ENCODE assay signal across 27 mouse cellular contexts in genomic region chr19:41677575-41677974, GRCm38 (mm10).
DNase-seq lines count a peak whose midpoint lies in the region; ATAC-seq and TF ChIP-seq lines count a peak whose summit lies in the region.
"Had no signal": no experiment of that assay in that cellular context is flagged by ENCODE, and none has a peak within 500 bp of the region (broad histone marks: within the 10 kb centered on the region; RNA-seq: fewer than 3 reads in every experiment).

No protein-coding gene starts in this region.

- H3K4me1 ChIP-seq in heart, embryonic 11.5 days (ENCODE audit: control insufficient read depth, insufficient read depth, low read length), result peaks cover 14% of the 10 kb centered on the region
- no peaks in the 10 kb centered on the region for H3K4me1 ChIP-seq in lung, embryonic 14.5 days (ENCODE audit: insufficient read depth)
- H3K4me1 ChIP-seq in liver, embryonic 12.5 days, result 0 out of 2 replicates have a peak, but pooled peaks cover 6% of the 10 kb centered on the region
- no peaks in the 10 kb centered on the region for H3K4me1 ChIP-seq in liver, postnatal 0 days (ENCODE audit: insufficient read depth)

- no peak overlapping the region for H3K9ac ChIP-seq in heart, embryonic 11.5 days (ENCODE audit: low read depth, low read length)
- no peak overlapping the region for H3K9ac ChIP-seq in lung, embryonic 14.5 days
- no peak overlapping the region for H3K9ac ChIP-seq in liver, embryonic 12.5 days
- H3K9ac ChIP-seq in liver, postnatal 0 days (replicated peaks), result no peak overlapping the region
- H3K9ac ChIP-seq: embryonic facial prominence, embryonic 12.5 days; hindbrain, embryonic 14.5 days; limb, embryonic 15.5 days; neural tube, embryonic 13.5 days had no signal

- no peak for TF ChIP-seq EP300 in liver, postnatal 0 days (IDR thresholded peaks at IDR 0.05; ENCODE audit: low read depth)

- H3K4me3 ChIP-seq in heart, embryonic 11.5 days (ENCODE audit: low read depth, low read length), result no peak overlapping the region
- no peak overlapping the region for H3K4me3 ChIP-seq in lung, embryonic 14.5 days (ENCODE audit: low read depth, low read length)
- no peak overlapping the region for H3K4me3 ChIP-seq in liver, embryonic 12.5 days
- no peak overlapping the region for H3K4me3 ChIP-seq in liver, postnatal 0 days (ENCODE audit: low read depth, low read length)
- H3K4me3 ChIP-seq: embryonic facial prominence, embryonic 12.5 days; left cerebral cortex, adult 2 months; limb, embryonic 15.5 days; myocyte; neural tube, embryonic 13.5 days had no signal

- H3K4me2 ChIP-seq in heart, embryonic 11.5 days, result no peak overlapping the region
- H3K4me2 ChIP-seq in lung, embryonic 14.5 days, result no peak overlapping the region
- H3K4me2 ChIP-seq in liver, embryonic 12.5 days, result no peak overlapping the region
- no peak overlapping the region for H3K4me2 ChIP-seq in liver, postnatal 0 days (ENCODE audit: low read depth, low read length)
- H3K4me2 ChIP-seq: embryonic facial prominence, embryonic 12.5 days; hindbrain, embryonic 14.5 days; limb, embryonic 15.5 days; neural tube, embryonic 13.5 days had no signal

- H3K27me3 ChIP-seq in heart, embryonic 11.5 days (ENCODE audit: control insufficient read depth, insufficient read depth, low read length), result peaks cover 4% of the 10 kb centered on the region; the same call in 1 of the 2 replicates
- no peaks in the 10 kb centered on the region for H3K27me3 ChIP-seq in lung, embryonic 14.5 days (ENCODE audit: insufficient read depth, low read length)
- peaks cover 10% of the 10 kb centered on the region; the same call in 1 of the 2 replicates for H3K27me3 ChIP-seq in liver, embryonic 12.5 days (replicated peaks)
- H3K27me3 ChIP-seq in liver, postnatal 0 days (ENCODE audit: insufficient read depth, low read length), result no peaks in the 10 kb centered on the region

- peak; percentile 52; the same call in 1 of the 2 replicates for ATAC-seq in heart, embryonic 11.5 days (replicated peaks; ENCODE audit: insufficient number of reproducible peaks, low FRiP score, low TSS enrichment)
- peak; percentile 49; the same call in 1 of the 2 replicates for ATAC-seq in lung, embryonic 14.5 days (ENCODE audit: insufficient read depth)
- peak; percentile 70 for ATAC-seq in liver, embryonic 12.5 days
- ATAC-seq in liver, postnatal 0 days, result peak; percentile 55
- ATAC-seq: forebrain, embryonic 14.5 days; lung, postnatal 0 days; Patski had no signal

- no peak for TF ChIP-seq CTCF in lung, embryonic 14.5 days (IDR thresholded peaks at IDR 0.05; ENCODE audit: low read depth)
- no peak for TF ChIP-seq CTCF in liver, postnatal 0 days (IDR thresholded peaks at IDR 0.05; ENCODE audit: low read depth)

- no peaks in the 10 kb centered on the region for H3K36me3 ChIP-seq in heart, embryonic 11.5 days (ENCODE audit: control insufficient read depth, insufficient read depth, low read length)
- no peaks in the 10 kb centered on the region for H3K36me3 ChIP-seq in lung, embryonic 14.5 days (ENCODE audit: insufficient read depth)
- no peaks in the 10 kb centered on the region for H3K36me3 ChIP-seq in liver, embryonic 12.5 days
- no peaks in the 10 kb centered on the region for H3K36me3 ChIP-seq in liver, postnatal 0 days (replicated peaks; ENCODE audit: insufficient read depth, low read length)
- H3K36me3 ChIP-seq: embryonic facial prominence, embryonic 12.5 days; G1E; limb, embryonic 15.5 days; neural tube, embryonic 13.5 days had no signal

- no peaks in the 10 kb centered on the region for H3K9me3 ChIP-seq in heart, embryonic 11.5 days (replicated peaks; ENCODE audit: control insufficient read depth, low read length)
- no peaks in the 10 kb centered on the region for H3K9me3 ChIP-seq in lung, embryonic 14.5 days (ENCODE audit: low read depth, low read length)
- H3K9me3 ChIP-seq in liver, embryonic 12.5 days (replicated peaks), result no peaks in the 10 kb centered on the region
- no peaks in the 10 kb centered on the region for H3K9me3 ChIP-seq in liver, postnatal 0 days (ENCODE audit: low read length)
- H3K9me3 ChIP-seq: embryonic facial prominence, embryonic 12.5 days; G1E; limb, embryonic 15.5 days; neural tube, embryonic 13.5 days had no signal

- DNase-seq in heart, adult 8-10 months (ENCODE audit: low spot score), result no peak
- DNase-seq in lung, embryonic 14.5 days, result peak; percentile 24
- DNase-seq in lung, postnatal 25 days (ENCODE audit: low spot score), result no peak
- DNase-seq in liver, postnatal 0 days, result no peak
- no peak for DNase-seq in adrenal gland, adult (ENCODE audit: inconsistent age in 2 of 2, low spot score in 1 of 2)
- DNase-seq: adrenal gland, adult 2 months; B cell, adult 2 months; cerebellum, adult 11-12 months; cerebellum, postnatal 14 days; gastrocnemius, postnatal 10 days; heart, postnatal 4 days; kidney, adult 2 months; kidney, postnatal 10 days; left cerebral cortex, postnatal 4 days; midbrain, embryonic 14.5 days had no signal

- peak overlapping the region; percentile 15; the same call in 1 of the 2 replicates for H3K27ac ChIP-seq in heart, embryonic 11.5 days (ENCODE audit: low read depth, low read length)
- no peak overlapping the region for H3K27ac ChIP-seq in lung, embryonic 14.5 days (ENCODE audit: low read depth)
- H3K27ac ChIP-seq in liver, embryonic 12.5 days, result no peak overlapping the region
- H3K27ac ChIP-seq in liver, postnatal 0 days (ENCODE audit: low read depth), result no peak overlapping the region
- H3K27ac ChIP-seq: embryonic facial prominence, embryonic 12.5 days; hindbrain, embryonic 14.5 days; left cerebral cortex, adult 2 months; limb, embryonic 15.5 days had no signal

- WGBS in heart, embryonic 11.5 days (ENCODE audit: insufficient replicate concordance), result 23% methylated on average over 4 of the region's 4 CpGs
- 33% methylated on average over 4 of the region's 4 CpGs for WGBS in lung, embryonic 14.5 days
- 15% methylated on average over 4 of the region's 4 CpGs for WGBS in liver, embryonic 12.5 days (ENCODE audit: insufficient replicate concordance)
- WGBS in liver, postnatal 0 days (ENCODE audit: insufficient replicate concordance), result 26% methylated on average over 4 of the region's 4 CpGs
